Mouse (Mus musculus): ENCODE measurements at regions not wholly inside any gene's neighbourhood (a gene's known extent, or its start where the extent isn't known, plus 50 kb on each side); places are given as distances from the start of the nearest gene placed in this dataset.

GRCm38 (mm10) chr2:134003146-134003545, 451.2 kb downstream of the Bmp2 start:
- Histone ChIP-seq H3K4me2 (replicated peaks) (no peak overlapping the region), H3K9me3 (replicated peaks) (no peaks in the 10 kb centered on the region), H3K27me3 (no peaks in the 10 kb centered on the region), H3K36me3 (no peaks in the 10 kb centered on the region), H3K4me3 (replicated peaks) (no peak overlapping the region), H3K9ac (no peak overlapping the region), H3K4me1 (no peaks in the 10 kb centered on the region), H3K27ac (replicated peaks) (no peak overlapping the region)
- ATAC-seq (ENCODE audit: insufficient number of reproducible peaks, low FRiP score, low TSS enrichment, low read depth) = no peak
- WGBS = 37% methylated on average over 1 of the region's 1 CpGs

- Histone ChIP-seq H3K4me2 (replicated peaks) (no peak overlapping the region), H3K4me1 (no peaks in the 10 kb centered on the region), H3K9me3 (replicated peaks) (no peaks in the 10 kb centered on the region), H3K36me3 (no peaks in the 10 kb centered on the region), H3K27ac (replicated peaks) (peak overlapping the region; percentile 77), H3K9ac (no peak overlapping the region), H3K27me3 (no peaks in the 10 kb centered on the region), H3K4me3 (replicated peaks) (no peak overlapping the region)
- WGBS = 39% methylated on average over 1 of the region's 1 CpGs
- 0 out of 2 replicates have a peak, but pooled peaks have one; percentile 51 for ATAC-seq (ENCODE audit: insufficient number of reproducible peaks, low FRiP score, low TSS enrichment, low read depth)
Observed at GRCm38 (mm10) chr2:133994742-133995141, 442.8 kb downstream of the Bmp2 start.

GRCm38 (mm10) chr2:133994337-133994736, 442.4 kb downstream of the Bmp2 start:
- 53% methylated on average over 9 of the region's 9 CpGs for WGBS
- H3K27me3 ChIP-seq = no peaks in the 10 kb centered on the region
- ATAC-seq (ENCODE audit: insufficient number of reproducible peaks, low FRiP score, low TSS enrichment, low read depth) = peak; percentile 69; the same call in 1 of the 2 replicates

GRCm38 (mm10) chr2:133987671-133988070, 435.7 kb downstream of the Bmp2 start:
- no peak overlapping the region for H3K27ac ChIP-seq (replicated peaks)
- no peak overlapping the region for H3K4me3 ChIP-seq (replicated peaks)
- no peaks in the 10 kb centered on the region for H3K27me3 ChIP-seq
- 83% methylated on average over 1 of the region's 1 CpGs for WGBS
- H3K36me3 ChIP-seq = no peaks in the 10 kb centered on the region
- no peak for ATAC-seq (ENCODE audit: insufficient number of reproducible peaks, low FRiP score, low TSS enrichment, low read depth)
- no peak overlapping the region for H3K4me2 ChIP-seq (replicated peaks)
- no peaks in the 10 kb centered on the region for H3K4me1 ChIP-seq
- no peaks in the 10 kb centered on the region for H3K9me3 ChIP-seq (replicated peaks)
- no peak overlapping the region for H3K9ac ChIP-seq

More at GRCm38 (mm10) chr2:133994337-133994736, 442.4 kb downstream of the Bmp2 start:
- no peak overlapping the region for H3K4me3 ChIP-seq (replicated peaks)
- peak overlapping the region; percentile 77 for H3K27ac ChIP-seq (replicated peaks)
- H3K4me2 ChIP-seq (replicated peaks) = peak overlapping the region; percentile 2; the same call in 1 of the 2 replicates
- H3K9me3 ChIP-seq (replicated peaks) = no peaks in the 10 kb centered on the region
- no peaks in the 10 kb centered on the region for H3K4me1 ChIP-seq
- no peaks in the 10 kb centered on the region for H3K36me3 ChIP-seq
- no peak overlapping the region for H3K9ac ChIP-seq

Data from embryonic facial prominence, embryonic 15.5 days (tissue).